Mouse (Mus musculus) neural tube, embryonic 15.5 days (tissue): ENCODE measurements around the gene Evc. TPM values are rescaled to one million over a fixed set of nuclear protein-coding genes. Genes with fewer than 3 reads are reported as not detected.

ENCODE experiments used
- ATAC-seq: fragments of 200-750 bp; cut with Nextera tagmentation; 2 replicates; pipeline ENCODE4 v1.8.0; 2017; ENCODE audit warnings: mild to moderate bottlenecking, moderate TSS enrichment, moderate library complexity; ENCODE audit not compliant: low FRiP score
- H3K27ac ChIP-seq: fragments of 300-500 bp; sonication (generic); replicated peaks from 2 replicates; pipeline ENCODE4 v1.5.1; 2015; ENCODE audit warnings: mild to moderate bottlenecking, inconsistent platforms
- H3K27me3 ChIP-seq: fragments of 300-500 bp; sonication (generic); replicated peaks from 2 replicates; pipeline ENCODE4 v1.6.1; 2015; ENCODE audit warnings: inconsistent platforms
- H3K36me3 ChIP-seq: fragments of 300-500 bp; sonication (generic); 2 replicates; pipeline ENCODE4 v1.6.1; 2015; ENCODE audit warnings: inconsistent platforms
- H3K4me1 ChIP-seq: fragments of 300-500 bp; sonication (generic); 2 replicates; pipeline ENCODE4 v1.6.1; 2015; ENCODE audit warnings: inconsistent platforms
- H3K4me2 ChIP-seq: fragments of 300-500 bp; sonication (generic); 2 replicates; pipeline ENCODE4 v1.6.1; 2015; ENCODE audit warnings: inconsistent platforms, mild to moderate bottlenecking, moderate library complexity
- H3K4me3 ChIP-seq: fragments of 300-500 bp; sonication (generic); replicated peaks from 2 replicates; pipeline ENCODE4 v1.5.1; 2015; ENCODE audit warnings: mild to moderate bottlenecking, inconsistent platforms
- H3K9ac ChIP-seq: fragments of 300-500 bp; sonication (generic); replicated peaks from 2 replicates; pipeline ENCODE4 v1.6.1; 2015; ENCODE audit warnings: mild to moderate bottlenecking, inconsistent platforms
- H3K9me3 ChIP-seq: fragments of 300-500 bp; sonication (generic); replicated peaks from 2 replicates; pipeline ENCODE4 v1.6.1; 2016; ENCODE audit warnings: inconsistent platforms
- WGBS: fragments of 180-500 bp; shearing (Covaris S2); methylation state at CpG from one replicate; pipeline ENCODE4 v1.1.7; 2015; ENCODE audit warnings: mixed read lengths; 5-methylcytosine and 5-hydroxymethylcytosine counted together
- polyA plus RNA-seq: library from polyadenylated mRNA; unstranded; fragments of >200 nt; fragmentation: Nextera tagmentation; extraction: Ambion mirVana; gene quantifications from 2 replicates; pipeline ENCODE4 v1.2.1, GENCODE M21; 2015

The Evc gene
- polyA plus RNA-seq, 1 experiment from 2014 or later: 4.4 TPM

DNA sequence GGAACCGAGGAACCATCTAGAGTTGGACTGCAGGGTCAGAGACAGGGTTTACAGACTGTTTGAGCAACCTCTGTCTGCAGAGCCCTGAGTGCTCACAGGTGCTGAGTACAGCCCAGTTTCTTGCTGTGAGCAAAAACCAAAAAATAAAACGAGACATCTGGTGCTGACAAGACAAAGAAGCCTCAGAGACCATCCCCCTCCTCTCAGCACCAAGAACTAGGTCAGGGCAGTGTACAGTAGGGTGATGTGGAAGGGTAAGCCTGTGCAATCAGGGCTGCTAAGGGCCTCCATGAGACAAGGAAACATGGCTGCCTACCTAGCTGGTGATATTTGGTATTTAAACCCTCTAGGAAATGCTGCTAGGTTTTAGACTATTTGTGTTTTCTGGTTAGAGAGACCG, 85.1 kb downstream of the Evc start:
- no peak overlapping the region for H3K4me2 ChIP-seq
- 72% methylated on average over 3 of the region's 3 CpGs for WGBS
- H3K4me1 ChIP-seq: peaks cover 84% of the 10 kb centered on the region

DNA sequence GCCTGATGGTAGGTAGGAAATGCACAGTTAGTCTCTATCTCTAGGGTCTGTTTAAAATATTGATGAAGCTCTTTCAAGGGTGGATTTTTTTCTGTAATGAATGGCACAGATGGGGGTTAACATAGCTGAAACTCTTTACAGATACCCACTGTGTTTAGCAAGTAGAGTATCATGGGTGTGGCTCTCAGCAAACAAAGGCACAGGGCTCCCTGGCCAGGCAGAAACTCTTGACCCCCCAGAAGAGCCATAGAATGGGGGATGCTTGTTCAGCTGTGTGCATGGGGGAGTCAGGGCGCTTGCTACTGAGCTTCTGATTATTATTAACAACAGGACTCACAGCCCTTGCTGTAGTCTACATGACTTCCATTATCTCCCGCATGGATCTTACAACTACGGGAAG, 87.8 kb downstream of the Evc start:
- ATAC-seq: no peak
- Histone ChIP-seq H3K9ac (peak overlapping the region; percentile 23; the same call in 1 of the 2 replicates), H3K4me2 (peak overlapping the region; percentile 90), H3K4me1 (peaks cover 80% of the 10 kb centered on the region), H3K36me3 (peaks cover 16% of the 10 kb centered on the region; the same call in 1 of the 2 replicates), H3K9me3 (no peaks in the 10 kb centered on the region), H3K4me3 (peak overlapping the region; percentile 62), H3K27me3 (no peaks in the 10 kb centered on the region), H3K27ac (no peak overlapping the region)
- 53% methylated on average over 3 of the region's 3 CpGs for WGBS

More for the DNA sequence above, 85.1 kb downstream of the Evc start:
- Histone ChIP-seq H3K4me3 (no peak overlapping the region), H3K36me3 (peaks cover 16% of the 10 kb centered on the region; the same call in 1 of the 2 replicates), H3K27ac (no peak overlapping the region), H3K27me3 (no peaks in the 10 kb centered on the region), H3K9me3 (no peaks in the 10 kb centered on the region), H3K9ac (no peak overlapping the region)
- no peak for ATAC-seq

DNA sequence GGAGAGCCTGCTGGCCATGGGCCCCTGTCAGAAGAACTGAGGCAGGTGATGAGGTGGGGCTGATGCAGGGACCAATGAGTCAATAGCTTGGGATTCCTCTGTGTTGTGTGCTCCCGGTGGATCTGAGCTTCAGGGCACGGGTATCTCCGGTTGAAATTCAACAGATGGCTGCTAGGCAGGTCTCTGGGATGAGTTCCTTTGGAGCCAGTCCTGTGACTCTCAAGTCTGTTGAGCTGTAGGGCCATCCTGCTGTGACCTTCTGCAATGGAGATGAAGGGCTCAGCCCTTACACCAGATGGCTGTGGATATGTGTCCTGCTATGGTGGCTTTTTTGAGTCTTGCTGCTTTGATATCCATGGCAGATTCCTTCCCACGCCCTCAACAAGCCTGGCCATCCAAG, 89.2 kb downstream of the Evc start:
- 34% methylated on average over 4 of the region's 4 CpGs for WGBS
- peak overlapping the region; percentile 90 for H3K4me2 ChIP-seq
- H3K36me3 ChIP-seq: peaks cover 7% of the 10 kb centered on the region; the same call in 1 of the 2 replicates
- H3K27me3 ChIP-seq: 0 out of 2 replicates have a peak, but pooled peaks cover 4% of the 10 kb centered on the region
- H3K9ac ChIP-seq: peak overlapping the region; percentile 78
- ATAC-seq: no peak
- peak overlapping the region; percentile 96 for H3K27ac ChIP-seq
- H3K4me1 ChIP-seq: peaks cover 88% of the 10 kb centered on the region
- H3K4me3 ChIP-seq: peak overlapping the region; percentile 62
- H3K9me3 ChIP-seq: no peaks in the 10 kb centered on the region

DNA sequence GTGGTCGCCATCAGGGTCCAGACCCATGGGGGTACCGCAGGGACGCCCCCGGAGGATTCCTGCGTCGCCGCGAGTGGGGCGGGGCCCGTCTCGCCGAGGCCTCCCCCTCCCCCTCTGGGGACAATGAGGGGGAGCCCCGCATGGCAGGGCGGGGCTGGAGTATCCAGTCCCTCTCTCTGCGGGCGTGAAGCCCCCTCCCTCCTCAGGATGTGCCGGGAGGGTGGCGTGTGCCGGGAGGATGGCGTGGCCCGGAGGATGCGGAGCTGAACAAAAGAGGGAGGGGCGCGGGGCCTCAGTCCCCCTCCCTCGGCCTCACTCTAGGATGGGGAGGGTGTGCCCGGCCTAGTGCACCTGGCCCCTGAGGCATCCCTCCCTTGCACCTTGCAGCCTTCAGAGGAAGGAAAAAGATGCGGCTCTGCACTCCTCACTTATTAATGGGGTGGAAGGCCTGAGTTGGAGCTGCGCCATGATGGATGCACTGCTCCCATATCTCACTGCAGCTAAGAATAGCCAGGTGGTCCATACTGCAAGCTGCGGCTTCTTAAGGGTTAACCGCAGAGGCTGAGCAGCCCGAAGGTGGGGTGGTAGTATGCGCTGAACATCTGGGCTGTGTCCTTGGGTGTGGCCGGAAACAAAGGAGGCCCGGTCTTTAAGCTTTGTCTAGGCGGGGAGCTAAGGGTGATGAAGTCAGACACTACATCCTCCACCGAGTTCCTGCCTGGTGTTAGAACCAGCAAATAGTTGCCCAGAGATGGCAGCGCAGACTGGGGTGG, 90.4 kb downstream of the Evc start:
- Histone ChIP-seq H3K9ac (peak overlapping the region; percentile 78), H3K27ac (peak overlapping the region; percentile 96), H3K4me3 (peak overlapping the region; percentile 62), H3K36me3 (no peaks in the 10 kb centered on the region), H3K9me3 (no peaks in the 10 kb centered on the region), H3K4me1 (peaks cover 86% of the 10 kb centered on the region), H3K4me2 (peak overlapping the region; percentile 90), H3K27me3 (0 out of 2 replicates have a peak, but pooled peaks cover 5% of the 10 kb centered on the region)
- WGBS: under 1% methylated on average over 37 of the region's 37 CpGs
- ATAC-seq: peak; percentile 37

DNA sequence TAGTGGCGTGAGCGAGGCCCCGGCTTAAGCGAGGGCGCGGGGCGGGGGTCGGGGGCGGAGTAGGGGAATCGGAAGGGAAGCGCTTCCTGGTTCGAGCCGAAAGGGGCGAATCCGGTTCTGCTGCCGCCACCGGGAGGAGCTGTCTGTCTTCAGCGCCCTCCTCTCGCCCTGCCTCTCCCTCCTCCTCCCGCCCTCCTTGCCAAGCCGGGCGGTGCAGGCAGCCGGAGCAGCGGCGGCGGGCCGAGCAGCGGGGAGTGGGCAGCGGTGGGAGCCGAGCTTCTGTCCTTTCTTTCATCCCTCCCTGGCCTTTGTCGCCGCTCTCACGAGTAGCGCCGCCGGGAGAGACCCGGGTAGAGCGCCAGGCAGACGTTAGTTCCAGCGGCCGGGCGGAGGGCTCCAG, 91.0 kb downstream of the Evc start:
- Histone ChIP-seq H3K4me2 (peak overlapping the region; percentile 90), H3K9ac (peak overlapping the region; percentile 78), H3K27ac (peak overlapping the region; percentile 96), H3K36me3 (no peaks in the 10 kb centered on the region), H3K27me3 (0 out of 2 replicates have a peak, but pooled peaks cover 5% of the 10 kb centered on the region), H3K4me3 (peak overlapping the region; percentile 62), H3K4me1 (peaks cover 86% of the 10 kb centered on the region), H3K9me3 (no peaks in the 10 kb centered on the region)
- peak; percentile 62 for ATAC-seq
- under 1% methylated on average over 41 of the region's 42 CpGs for WGBS

DNA sequence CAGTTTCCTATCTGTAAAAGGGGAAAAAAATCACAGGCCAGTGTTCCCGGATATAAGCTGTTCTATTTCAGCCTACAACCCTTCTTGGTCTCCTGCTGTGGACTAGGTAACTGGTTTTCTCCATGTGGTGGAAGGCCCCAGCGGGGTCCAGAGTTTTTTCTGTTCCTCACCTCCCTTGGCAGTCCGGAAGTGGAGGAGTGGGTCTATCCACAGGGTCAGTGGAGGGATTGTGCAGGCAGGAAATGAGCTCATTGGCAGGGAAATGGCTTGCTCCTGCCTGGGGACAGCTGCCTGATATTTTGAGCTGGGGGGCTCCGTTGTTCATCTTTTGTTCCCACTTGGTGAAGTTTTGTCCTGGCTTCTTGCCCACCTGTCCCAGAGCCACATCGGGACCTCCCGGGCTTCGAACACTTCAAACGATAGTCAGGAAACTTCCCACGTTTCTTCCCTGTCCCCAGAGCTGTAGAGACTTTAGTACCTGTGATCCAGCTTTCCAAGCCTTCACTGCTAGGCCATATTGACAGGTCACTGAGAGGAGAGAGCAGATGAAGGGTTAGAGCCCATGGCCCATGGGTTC, 91.9 kb downstream of the Evc start:
- WGBS: 35% methylated on average over 9 of the region's 9 CpGs
- Histone ChIP-seq H3K27ac (peak overlapping the region; percentile 96), H3K4me3 (peak overlapping the region; percentile 62), H3K4me2 (peak overlapping the region; percentile 90), H3K4me1 (peaks cover 81% of the 10 kb centered on the region), H3K36me3 (no peaks in the 10 kb centered on the region), H3K9me3 (no peaks in the 10 kb centered on the region), H3K27me3 (0 out of 2 replicates have a peak, but pooled peaks cover 5% of the 10 kb centered on the region), H3K9ac (peak overlapping the region; percentile 78)
- ATAC-seq: no peak

DNA sequence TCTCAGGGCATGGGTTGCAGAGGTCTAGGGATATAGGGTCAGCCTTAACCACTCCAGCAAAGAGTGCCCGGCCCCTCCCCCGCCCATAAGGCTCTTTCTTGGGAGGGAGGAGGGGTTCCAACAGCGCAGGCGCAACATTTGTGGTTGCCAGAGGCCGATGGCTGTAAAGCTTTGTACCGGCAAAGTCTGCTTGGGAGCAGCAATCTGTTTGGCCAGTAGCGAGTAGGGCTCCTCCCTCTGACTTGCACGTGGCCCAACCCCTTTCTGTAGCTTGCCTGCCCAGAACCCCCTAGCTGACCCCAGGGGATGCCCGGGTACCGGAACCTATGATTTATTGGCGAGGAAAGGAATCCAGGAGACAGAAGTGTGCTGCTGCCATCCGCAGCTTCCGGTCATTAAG, 92.5 kb downstream of the Evc start:
- WGBS: 1% methylated on average over 13 of the region's 13 CpGs
- peak; percentile 19 for ATAC-seq
- peak overlapping the region; percentile 90 for H3K4me2 ChIP-seq

DNA sequence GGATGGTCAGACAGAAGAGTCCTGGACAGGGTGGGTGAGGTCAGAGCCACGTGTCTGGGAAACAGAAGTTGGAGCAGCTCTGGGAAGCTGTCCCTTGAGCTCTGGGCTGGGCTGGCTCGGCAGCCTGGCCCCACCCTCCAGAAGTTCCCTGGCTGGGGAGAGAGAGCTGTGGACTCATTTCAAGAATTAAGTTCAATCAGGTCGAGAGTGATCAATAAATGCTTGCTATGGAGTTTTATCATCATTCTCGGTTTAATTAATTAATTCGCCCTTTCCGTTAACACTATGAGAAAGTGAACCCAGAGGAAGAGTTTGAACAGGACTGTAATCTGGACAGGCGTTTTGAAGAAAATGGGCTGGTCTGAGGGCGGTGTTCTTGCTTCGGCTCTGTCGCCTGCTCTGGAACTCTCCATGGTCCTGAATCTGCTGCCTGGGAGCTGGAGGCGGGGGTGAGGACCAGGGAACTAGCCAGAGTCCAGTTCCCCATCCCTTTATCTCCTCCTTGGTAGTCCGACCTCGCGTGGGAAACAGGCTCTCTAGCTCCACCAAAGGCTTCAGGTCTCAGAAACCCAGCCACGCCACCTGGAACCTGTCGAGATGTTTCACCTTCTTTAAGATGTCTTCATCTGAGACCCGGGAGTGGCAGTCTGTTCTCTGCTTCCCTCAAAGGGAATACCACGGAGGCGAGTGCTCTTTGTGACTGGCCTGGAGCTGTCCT, 93.4 kb downstream of the Evc start:
- H3K36me3 ChIP-seq: no peaks in the 10 kb centered on the region
- H3K4me1 ChIP-seq: peaks cover 67% of the 10 kb centered on the region
- peak overlapping the region; percentile 96 for H3K27ac ChIP-seq
- 1% methylated on average over 19 of the region's 19 CpGs for WGBS
- 0 out of 2 replicates have a peak, but pooled peaks cover 5% of the 10 kb centered on the region for H3K27me3 ChIP-seq
- H3K4me2 ChIP-seq: peak overlapping the region; percentile 90
- ATAC-seq: no peak
- peak overlapping the region; percentile 78 for H3K9ac ChIP-seq
- H3K9me3 ChIP-seq: no peaks in the 10 kb centered on the region
- H3K4me3 ChIP-seq: peak overlapping the region; percentile 62

More for the DNA sequence above, 92.5 kb downstream of the Evc start:
- Histone ChIP-seq H3K36me3 (no peaks in the 10 kb centered on the region), H3K4me1 (peaks cover 75% of the 10 kb centered on the region), H3K9me3 (no peaks in the 10 kb centered on the region), H3K27me3 (0 out of 2 replicates have a peak, but pooled peaks cover 5% of the 10 kb centered on the region), H3K4me3 (peak overlapping the region; percentile 62), H3K27ac (peak overlapping the region; percentile 96), H3K9ac (peak overlapping the region; percentile 78)

DNA sequence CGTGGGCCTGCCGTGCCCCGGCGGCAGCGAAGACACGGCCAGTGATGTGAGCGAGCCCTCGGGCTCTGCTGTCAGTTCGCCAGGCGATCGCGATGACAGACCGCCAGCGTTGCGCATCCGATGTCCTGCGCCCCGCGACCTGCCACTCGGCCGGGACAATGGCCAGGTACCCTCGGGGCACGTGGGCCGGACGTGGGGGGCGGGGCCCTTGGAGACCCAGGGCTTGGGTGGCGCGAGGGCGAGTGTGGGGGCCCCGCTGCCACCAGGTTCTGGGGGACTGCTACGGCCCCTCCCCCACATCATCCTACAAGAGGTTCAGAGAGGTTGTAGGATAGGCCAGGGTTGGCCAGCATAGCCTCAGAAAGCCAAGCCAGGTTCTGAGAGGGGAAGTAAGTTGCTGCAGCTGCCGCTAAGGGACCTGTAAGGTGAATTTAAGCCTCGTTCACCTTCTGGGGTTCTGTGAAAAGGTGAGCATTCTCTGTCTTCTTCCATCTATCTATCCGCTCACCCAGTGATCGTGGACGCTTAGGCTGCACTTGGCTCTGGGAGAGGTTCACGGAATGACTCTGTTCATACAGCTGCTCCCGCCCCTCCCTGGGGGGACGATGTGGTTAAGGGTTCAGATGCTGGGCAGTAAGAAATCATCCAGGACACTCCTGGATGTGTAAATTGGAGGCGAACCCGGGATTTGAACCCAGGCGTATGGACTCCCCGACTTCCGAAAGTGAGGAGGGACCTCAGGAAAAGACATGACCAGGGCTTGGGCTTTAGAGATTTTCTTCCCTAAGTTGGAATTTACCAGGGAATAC, 94.1 kb downstream of the Evc start:
- WGBS: 5% methylated on average over 43 of the region's 44 CpGs
- peaks cover 59% of the 10 kb centered on the region for H3K4me1 ChIP-seq

DNA sequence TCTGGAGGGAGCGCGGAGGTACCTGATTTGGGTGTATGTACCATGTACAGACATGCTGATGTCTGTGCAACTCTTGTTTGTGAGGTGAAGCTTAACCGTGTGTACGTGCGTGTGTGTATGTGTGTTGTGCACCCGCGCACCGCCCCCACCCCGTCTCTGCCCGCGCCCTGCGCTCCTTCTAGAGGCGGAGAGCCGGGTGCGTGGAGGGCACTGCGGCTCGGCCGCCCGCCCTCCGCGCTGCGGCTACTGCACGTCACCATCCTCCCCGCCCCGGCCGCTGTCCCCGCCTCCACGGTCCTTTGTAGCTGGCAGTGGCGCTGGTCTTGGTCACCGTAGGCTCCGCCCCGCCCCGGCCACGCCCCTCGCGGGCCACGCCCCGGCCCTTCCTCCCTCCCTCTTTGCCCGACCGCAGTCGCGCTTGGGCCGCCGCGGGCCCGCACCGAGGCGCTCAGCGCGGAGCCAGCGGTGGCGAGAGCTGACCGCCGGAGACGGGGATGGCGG, 95.0 kb downstream of the Evc start, which contains the start of gene Crmp1:
Crmp1 (plus strand) TSS at position 290 of the 501 bp plus-strand sequence.
- H3K4me3 ChIP-seq: peak within 1 kb of the TSS; percentile 62
- peaks cover 55% of the 10 kb centered on the region for H3K4me1 ChIP-seq
- H3K9ac ChIP-seq: peak within 1 kb of the TSS; percentile 78
- 2% methylated on average over 54 of the region's 56 CpGs for WGBS
- peak within 1 kb of the TSS; percentile 90 for H3K4me2 ChIP-seq
- ATAC-seq: peak; percentile 84
- peak within 1 kb of the TSS; percentile 96 for H3K27ac ChIP-seq
- 0 out of 2 replicates have a peak, but pooled peaks cover 5% of the 10 kb centered on the region for H3K27me3 ChIP-seq
- no peaks in the 10 kb centered on the region for H3K9me3 ChIP-seq
- no peaks in the 10 kb centered on the region for H3K36me3 ChIP-seq

More for the DNA sequence above, 94.1 kb downstream of the Evc start:
- Histone ChIP-seq H3K9me3 (no peaks in the 10 kb centered on the region), H3K36me3 (no peaks in the 10 kb centered on the region), H3K4me2 (peak overlapping the region; percentile 90), H3K27me3 (0 out of 2 replicates have a peak, but pooled peaks cover 5% of the 10 kb centered on the region), H3K27ac (peak overlapping the region; percentile 96), H3K9ac (peak overlapping the region; percentile 78), H3K4me3 (peak overlapping the region; percentile 62)
- no peak for ATAC-seq
